Mouse (Mus musculus) heart, postnatal 0 days (tissue): ENCODE measurements around the gene Asic2.
A peak's percentile ranks its signal among the peaks of the same experiment; 100 is the strongest.

Experiments
- CTCF ChIP-seq: IDR thresholded peaks from 2 replicates; pipeline ENCODE4 v1.5.1; 2016; ENCODE audit warnings: antibody characterized with exemption, control low read depth, low read depth
- EP300 ChIP-seq: IDR thresholded peaks from 2 replicates; pipeline ENCODE4 v1.6.1; 2016; ENCODE audit warnings: antibody characterized with exemption, low read depth

DNA sequence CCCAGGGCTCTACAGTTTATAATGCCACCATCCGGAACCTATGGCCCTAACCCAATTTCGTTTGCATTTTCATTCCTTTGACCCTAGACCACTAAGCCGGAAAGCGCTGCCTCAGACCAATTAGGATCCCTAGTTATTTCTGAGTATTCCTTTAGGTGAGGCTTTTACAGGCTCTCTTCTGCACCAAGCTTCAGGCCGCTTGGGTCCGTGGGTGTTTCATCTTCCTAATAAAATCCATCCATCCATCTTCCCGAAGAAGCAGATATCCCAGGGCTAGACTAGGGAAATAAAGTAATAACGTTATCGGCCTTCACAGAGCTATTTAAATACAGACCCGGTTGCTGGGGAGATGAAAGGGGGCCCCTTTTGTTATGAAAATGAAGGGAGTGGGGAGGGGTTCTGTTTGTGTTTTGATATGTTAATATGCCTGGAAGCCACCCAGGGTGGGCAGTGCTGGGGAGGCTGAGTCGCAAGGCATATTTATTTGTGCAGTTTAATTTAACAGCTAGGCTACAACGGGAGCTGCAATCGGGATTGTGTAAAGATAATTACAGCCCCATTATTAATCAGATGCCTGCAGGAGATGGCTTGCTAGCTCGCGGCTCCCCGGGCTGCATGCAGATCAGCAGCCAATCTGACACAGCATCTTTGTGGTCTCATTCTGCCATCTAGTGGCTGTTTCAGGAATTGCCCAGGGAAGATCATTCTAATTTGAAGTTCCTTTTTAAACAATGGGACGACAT, 355.3 kb downstream of the Asic2 start:
- TF ChIP-seq CTCF (peak; percentile 92), EP300 (no peak)
